Mouse (Mus musculus) left cerebral cortex, postnatal 25 days (tissue): Measurements from ENCODE around the gene Dis3l. TPM values are rescaled to one million over a fixed set of nuclear protein-coding genes. Genes with fewer than 3 reads are reported as not detected.

Experiments used
- DNase-seq, 2 experiments: peaks; one replicate each; pipeline ENCODE4 v3.0.0; 2022; ENCODE audit warnings: low spot score in 2 of 2, mixed read lengths in 1 of 2
- intact Hi-C: fragments of 180-260 bp; cut with DNase I; formaldehyde crosslinking; loops from one replicate; pipeline ENCODE4 v1.15.1; 2025
- total RNA-seq, 2 experiments: library from RNA; stranded (reverse); gene quantifications; 2 replicates each; pipeline ENCODE4 v1.2.3; 2021

Gene Dis3l
- 10 to 100 TPM; 27.7 to 31.1 TPM for total RNA-seq

DNA sequence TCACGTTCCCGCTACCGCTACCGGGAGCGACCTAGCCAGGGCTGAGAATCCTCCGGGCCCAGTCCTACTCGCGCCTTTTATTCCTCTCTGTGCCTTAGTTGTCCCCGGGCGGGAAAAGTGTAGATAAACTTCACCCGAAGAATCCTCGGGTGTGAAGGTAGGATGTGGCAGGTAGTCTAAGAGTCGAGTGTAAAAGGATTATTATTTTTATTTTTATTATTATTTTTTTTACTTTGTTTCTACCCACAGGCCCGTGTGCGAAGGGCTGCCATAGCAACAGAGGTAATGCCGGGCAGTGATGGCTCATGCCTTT lies at the start of gene Dis3l:
TSS of gene Dis3l (minus strand) at position 35 of the 313 bp plus-strand sequence.
- intact Hi-C loops = loop anchor here (2.0 to 5.0 kb wide), 2 partner anchors 396 to 621 kb away; partner anchors contain the start of genes Ints14 and Rab11a
- no peak for DNase-seq

DNA sequence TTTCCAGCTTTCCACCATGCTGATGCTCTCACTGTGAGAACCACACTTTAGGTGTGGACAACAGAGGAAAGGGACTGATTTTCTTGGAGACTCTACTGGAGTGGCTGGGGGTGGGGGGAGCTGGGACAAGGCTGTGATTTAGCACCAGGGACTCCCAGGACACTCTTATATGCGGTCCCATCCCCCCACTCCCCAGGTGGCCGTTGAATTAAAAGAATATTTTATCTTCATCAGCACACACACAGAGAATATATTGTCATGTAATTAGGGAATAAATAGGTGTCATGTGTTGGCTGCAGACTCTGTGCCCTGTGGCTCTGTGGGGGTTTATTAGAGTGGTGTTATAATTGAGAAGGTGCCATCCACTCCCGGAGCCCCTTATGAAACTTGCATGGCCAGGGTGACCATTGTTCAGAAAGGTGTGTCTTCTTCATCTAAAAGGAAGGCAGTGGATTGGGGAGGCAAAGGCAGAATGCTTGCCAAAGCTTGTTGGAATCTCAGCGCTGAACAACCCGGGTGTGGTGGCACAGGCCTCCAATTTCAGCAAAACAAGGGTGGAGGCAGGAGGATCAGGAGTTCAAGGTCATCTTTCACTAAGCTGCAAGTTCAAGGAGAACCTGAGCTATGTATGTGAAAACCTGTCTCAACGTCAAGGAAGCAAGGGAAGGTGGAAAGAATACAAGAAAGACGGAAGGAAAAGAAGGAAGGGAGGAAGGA lies 48.6 kb upstream of the Dis3l start:
- intact Hi-C loops = no loop called here
- no peak for DNase-seq

DNA sequence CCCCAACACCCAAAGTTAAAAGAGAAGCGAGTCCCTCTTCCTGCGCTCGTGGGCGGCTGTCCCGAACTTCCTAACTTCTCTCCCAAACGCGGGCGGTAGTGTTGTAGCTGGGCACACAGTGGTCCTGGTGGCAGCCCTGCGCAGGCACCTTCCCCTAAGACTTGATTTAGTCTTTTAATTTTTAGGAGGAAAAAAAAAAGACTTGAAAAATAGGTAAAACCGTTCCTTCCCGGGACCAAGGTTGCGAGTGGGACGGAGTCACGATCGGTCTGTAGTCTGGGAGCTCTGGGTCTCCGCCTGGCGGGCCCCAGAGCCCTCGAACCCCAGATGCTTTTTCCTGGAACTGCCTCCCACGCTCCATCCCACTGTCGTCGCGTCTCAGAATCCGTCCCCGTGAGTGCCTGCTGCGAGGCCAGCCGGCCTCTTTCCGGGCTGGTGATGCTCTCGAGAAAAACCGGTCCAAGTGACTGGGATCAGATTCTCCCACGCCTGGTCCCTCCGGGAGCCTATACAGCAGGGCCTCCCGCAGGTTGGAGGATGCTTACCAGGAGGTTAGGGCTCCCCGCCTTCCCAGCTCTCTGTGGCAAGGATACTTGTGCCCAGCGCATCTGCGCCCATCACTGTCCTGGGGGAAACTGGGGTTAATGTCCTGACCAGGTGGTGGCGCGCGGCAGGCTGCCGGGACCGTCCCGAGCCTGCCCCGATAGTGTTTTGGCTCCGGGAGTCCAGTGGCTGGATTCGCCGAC lies 45.6 kb upstream of the Dis3l start:
- intact Hi-C loops = loop anchor here (2.0 kb wide), 1 partner anchor 114 kb away; no protein-coding TSS in a partner anchor
- peak; percentile 20 to 37 for DNase-seq

- intact Hi-C loops = loop anchor here (2.0 kb wide), 1 partner anchor 115 kb away; no protein-coding TSS in a partner anchor
- DNase-seq = peak; percentile 31 to 40
Observed at GRCm38 (mm10) chr9:64385511-64386465, 44.7 kb upstream of the Dis3l start, which contains the start of gene Megf11. TSS of gene Megf11 (plus strand) at chr9:64385626.

DNA sequence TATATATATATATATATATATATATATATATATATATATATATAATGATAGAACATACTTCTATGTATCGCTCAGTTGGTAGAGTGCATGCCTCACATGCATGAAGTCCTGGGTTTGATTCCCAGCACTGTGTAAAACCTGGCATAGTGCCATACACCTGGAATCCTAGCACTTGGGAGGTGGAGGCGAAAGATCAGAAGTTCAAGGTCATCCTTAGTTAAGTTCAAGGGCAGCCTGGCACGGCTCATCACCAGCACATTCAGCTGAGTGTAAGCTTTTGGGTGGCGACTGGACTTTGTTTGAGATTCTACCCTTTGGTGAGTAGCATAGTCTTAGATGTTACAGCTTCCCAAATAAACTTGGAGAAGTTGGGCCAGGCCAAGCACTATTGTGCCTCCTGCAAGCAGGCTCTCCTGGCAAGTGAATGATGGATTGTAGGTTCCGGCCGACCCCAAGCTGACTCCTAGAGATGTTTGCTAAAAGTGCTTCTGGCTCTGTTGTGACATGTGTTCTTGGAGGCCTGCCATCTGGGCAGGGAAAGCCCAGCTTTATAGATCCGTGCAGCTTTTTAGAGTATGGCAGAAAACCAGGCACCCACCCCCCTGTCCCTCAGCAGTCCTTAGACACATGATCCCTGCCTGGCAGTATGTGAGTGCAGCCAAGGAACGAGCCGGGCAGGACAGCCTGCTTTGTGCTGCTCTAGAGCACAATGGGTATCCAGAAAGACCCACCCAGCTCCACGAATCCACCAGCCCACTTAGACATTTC lies 42.1 kb upstream of the Dis3l start:
- intact Hi-C loops = no loop called here
- DNase-seq = no peak

- DNase-seq = no peak
- intact Hi-C loops = no loop called here
Observed at GRCm38 (mm10) chr9:64376380-64376779, 35.3 kb upstream of the Dis3l start.

DNA sequence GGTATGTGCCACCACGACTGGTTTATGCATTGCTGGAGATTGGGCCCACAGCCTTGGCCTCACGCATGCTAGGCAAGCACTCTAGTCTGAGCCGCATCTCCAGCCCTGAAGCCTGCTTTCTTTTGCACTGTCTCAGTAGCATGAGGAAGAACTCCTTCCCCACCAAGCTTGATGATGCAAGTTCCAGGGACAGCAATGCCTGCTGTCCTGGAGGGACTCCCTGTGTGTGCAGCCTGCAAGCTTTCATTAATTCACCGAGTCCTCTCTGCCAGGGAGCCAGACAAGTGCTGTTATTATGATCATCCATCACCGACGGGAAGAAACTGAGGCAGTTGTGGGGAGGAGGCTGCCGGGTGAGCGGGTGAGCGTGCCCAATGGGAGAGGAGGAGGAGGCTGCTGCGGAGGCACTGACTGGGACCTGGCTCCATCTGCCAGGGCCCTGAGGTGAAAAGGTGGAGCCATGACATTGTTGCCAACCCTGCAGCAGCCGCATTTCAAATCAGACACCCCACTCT lies 30.3 kb upstream of the Dis3l start:
- intact Hi-C loops = no loop called here
- no peak for DNase-seq

DNA sequence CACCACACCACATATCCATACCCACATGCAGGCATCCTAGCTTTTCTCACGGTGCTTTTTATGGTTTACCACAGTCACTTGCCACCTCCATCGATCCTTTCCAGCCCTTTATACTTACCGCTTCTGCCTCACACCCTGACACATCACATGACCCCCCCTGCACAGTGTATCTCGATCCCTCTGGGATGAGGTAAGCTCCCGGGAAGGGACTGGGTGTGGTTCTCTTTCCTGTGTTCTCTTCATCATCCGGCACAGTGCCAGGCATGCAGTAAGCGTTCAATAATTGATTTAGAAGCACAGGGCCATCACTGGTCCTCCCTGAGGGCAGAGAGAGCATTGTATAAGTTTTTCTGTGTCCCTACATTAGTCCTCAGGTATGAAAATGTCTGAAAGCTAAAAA lies 28.8 kb upstream of the Dis3l start:
- intact Hi-C loops = no loop called here
- no peak for DNase-seq

DNA sequence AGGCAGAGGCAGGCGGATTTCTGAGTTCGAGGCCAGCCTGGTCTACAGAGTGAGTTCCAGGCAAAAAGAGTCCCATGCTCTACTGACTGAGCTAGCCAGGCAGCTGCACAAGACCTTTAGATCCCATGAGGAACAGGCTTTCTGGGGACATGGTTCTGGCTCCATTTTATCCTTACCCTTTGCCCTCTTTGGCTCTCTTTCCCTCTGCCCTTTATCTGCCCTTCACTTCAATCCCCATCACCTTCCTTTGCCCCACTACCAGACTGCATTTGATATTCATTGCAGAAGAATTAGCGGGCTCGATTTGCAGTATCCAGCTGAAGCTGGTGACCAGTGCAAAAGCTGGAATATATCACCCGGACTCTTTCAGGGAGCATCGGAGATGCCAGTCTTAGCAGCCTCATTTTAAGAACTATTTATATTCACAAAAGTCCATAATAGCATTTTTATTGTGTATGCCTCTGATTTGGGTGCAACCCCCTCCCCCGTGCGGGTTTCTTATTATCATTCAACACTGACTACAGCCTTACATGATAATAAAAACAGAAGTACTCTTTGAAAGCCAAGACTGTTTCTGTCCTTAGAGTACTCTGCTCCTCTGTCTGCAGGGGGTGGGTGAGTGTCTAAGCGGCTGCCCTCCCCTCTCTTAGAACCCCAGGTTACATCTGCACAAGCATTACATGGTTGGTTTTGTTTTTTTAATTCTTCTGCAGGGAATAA lies 20.3 kb upstream of the Dis3l start:
- intact Hi-C loops = no loop called here
- DNase-seq = no peak

DNA sequence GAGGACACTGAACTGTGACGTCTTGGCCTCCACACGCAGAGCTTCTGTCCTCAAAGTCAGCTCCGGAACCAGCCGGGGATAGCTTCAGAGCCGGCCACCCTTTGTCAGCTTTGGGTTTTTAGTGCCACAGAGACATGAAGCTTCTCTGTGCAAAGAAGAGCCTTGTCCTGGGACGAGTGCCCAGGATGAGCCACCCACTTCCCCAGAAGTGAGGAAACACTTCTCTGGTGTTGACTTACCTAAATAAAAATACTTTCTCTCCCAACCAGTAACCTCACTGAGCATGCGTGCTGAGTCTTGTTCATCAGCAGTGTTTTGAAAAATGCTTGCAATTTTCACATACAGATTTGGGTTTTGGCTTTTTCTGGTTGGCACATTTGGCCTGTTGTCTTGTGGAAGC lies 14.5 kb upstream of the Dis3l start:
- peak; percentile 13 to 83 for DNase-seq
- intact Hi-C loops = loop anchor here (2.0 to 5.0 kb wide), 2 partner anchors 42 to 281 kb away; no protein-coding TSS in a partner anchor

GRCm38 (mm10) chr9:64351191-64351590 lies 10.1 kb upstream of the Dis3l start:
- DNase-seq = no peak
- intact Hi-C loops = no loop called here

DNA sequence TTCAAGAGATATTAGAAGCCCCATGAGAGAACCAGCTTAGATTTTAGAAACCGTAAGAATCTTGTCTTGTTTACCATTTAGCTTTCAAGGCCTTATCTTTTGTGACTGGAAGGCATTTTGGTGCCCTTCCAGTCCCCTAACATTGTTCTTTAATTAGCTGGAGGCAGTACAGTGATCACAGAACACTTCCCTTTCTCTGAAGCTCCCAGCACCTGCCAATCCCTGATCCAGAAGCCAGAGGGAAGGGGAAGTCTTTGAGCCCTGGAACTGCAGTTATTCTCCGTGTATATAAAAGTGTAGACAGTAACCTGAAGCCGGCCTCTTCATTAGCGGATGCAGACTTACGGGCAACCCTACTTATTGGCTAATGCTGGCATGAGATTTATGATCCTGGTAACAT lies 8.4 kb upstream of the Dis3l start:
- intact Hi-C loops = no loop called here
- no peak for DNase-seq

DNA sequence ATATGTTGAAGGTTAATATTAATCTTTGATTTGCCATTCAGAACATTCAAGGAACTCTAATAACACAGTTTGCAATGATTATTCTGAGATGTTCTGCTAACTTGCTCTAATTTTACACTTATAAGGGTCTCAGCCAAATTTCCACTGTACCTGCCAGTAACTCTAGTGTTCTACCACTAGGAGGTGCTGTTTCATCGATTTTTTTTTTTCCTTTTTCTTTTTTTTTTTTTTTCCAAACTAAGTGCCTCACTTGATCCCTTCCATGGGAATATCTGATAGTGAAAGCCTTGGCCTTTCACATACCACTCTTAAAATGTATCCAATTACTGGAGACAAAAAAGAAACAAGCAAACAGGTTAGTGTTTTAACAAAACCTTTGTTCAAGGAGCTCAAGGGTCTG lies 6.3 kb upstream of the Dis3l start:
- intact Hi-C loops = loop anchor here (2.0 kb wide), 2 partner anchors 291 to 343 kb away; no protein-coding TSS in a partner anchor
- DNase-seq = no peak

- intact Hi-C loops = loop anchor here (2.0 kb wide), 2 partner anchors 293 to 345 kb away; no protein-coding TSS in a partner anchor
Observed at GRCm38 (mm10) chr9:64345931-64346330, 4.8 kb upstream of the Dis3l start.

GRCm38 (mm10) chr9:64343656-64344055 lies 2.6 kb upstream of the Dis3l start:
- DNase-seq = no peak
- intact Hi-C loops = loop anchor here (5.0 kb wide), 1 partner anchor 619 kb away; the partner anchor contains the start of gene Ints14

More at GRCm38 (mm10) chr9:64345931-64346330, 4.8 kb upstream of the Dis3l start:
- no peak for DNase-seq

- intact Hi-C loops = loop anchor here (2.0 to 5.0 kb wide), 2 partner anchors 395 to 621 kb away; partner anchors contain the start of genes Ints14 and Rab11a
- DNase-seq = no peak
Observed at GRCm38 (mm10) chr9:64341671-64342070, 583 bp upstream of the Dis3l start.

- peak; percentile 70 to 74 for DNase-seq
- intact Hi-C loops = loop anchor here (2.0 to 5.0 kb wide), 2 partner anchors 396 to 622 kb away; partner anchors contain the start of genes Ints14 and Rab11a
Observed at GRCm38 (mm10) chr9:64340351-64341253, 486 bp downstream of the Dis3l start.
